ENCODE assay signal across 18 mouse cellular contexts in the genomic region with DNA sequence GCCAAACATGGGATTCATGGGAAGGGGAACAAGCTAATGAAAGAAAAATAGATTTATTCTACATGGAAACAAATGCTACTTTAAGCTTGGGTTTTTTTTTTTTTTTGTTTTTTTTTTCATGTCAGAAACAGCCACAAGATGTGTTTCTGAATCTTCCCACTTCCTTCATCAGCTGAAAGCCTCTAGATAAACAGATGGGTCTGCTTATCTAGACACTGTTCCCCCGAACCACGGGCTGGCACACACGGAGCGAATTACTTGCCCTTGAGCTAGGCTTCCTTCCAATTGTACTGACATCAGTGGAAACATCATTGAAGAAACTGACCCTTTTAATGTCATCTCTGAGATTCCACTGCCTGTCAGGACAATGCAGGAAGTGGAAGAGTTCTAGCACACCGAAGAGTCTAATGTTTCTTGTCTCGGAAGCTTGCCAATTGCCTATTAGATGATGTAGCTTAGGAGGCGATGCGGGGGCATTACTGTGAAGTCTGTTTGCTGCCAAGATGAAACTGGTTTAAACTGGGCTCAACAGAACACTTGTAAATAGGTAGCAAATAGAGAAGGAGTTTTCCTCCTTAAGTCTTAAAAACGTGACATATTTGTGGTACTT. TPM values are rescaled to one million over a fixed set of nuclear protein-coding genes. Genes with fewer than 3 reads are reported as not detected.
A peak's percentile ranks its signal among the peaks of the same experiment; 100 is the strongest.
DNase-seq lines count a peak whose midpoint lies in the region; ATAC-seq and TF ChIP-seq lines count a peak whose summit lies in the region.
"Had no signal": no experiment of that assay in that cellular context is flagged by ENCODE, and none has a peak within 500 bp of the region (broad histone marks: within the 10 kb centered on the region; RNA-seq: fewer than 3 reads in every experiment).

No protein-coding gene starts in this region.

- H3K9me3 ChIP-seq in embryonic facial prominence, embryonic 14.5 days (ENCODE audit: control insufficient read depth, low read length), result no peaks in the 10 kb centered on the region
- no peaks in the 10 kb centered on the region for H3K9me3 ChIP-seq in embryonic facial prominence, embryonic 10.5 days
- no peaks in the 10 kb centered on the region for H3K9me3 ChIP-seq in liver, postnatal 0 days (ENCODE audit: low read length)
- H3K9me3 ChIP-seq: limb, embryonic 15.5 days had no signal

- no peak for TF ChIP-seq POLR2A in brain, embryonic 14.5 days (IDR thresholded peaks at IDR 0.05; ENCODE audit: borderline replicate concordance, extremely low read depth, insufficient read depth, insufficient read length, poor library complexity, severe bottlenecking)

- DNase-seq in embryonic facial prominence, embryonic 14.5 days (ENCODE audit: low spot score), result peak; percentile 58
- no peak for DNase-seq in embryonic facial prominence, embryonic 10.5 days (ENCODE audit: low spot score)
- peak; percentile 46 for DNase-seq in left cerebral cortex, postnatal 25 days (ENCODE audit: low spot score in 2 of 2)
- DNase-seq in left cerebral cortex, adult 18-20 months (ENCODE audit: low spot score in 2 of 2), result no peak
- DNase-seq in brain, embryonic 14.5 days (ENCODE audit: low read depth), result peak; percentile 47
- DNase-seq in liver, postnatal 0 days, result no peak
- DNase-seq in neural tube, embryonic 10.5 days (ENCODE audit: extremely low spot score, low spot score), result no peak
- DNase-seq: adrenal gland, adult 2 months; B cell, adult 2 months; heart, adult 18-20 months; kidney, adult 11 months; kidney, postnatal 36 days; lung, postnatal 14 days; retina, postnatal 1 day had no signal

- whole genome bisulfite sequencing in embryonic facial prominence, embryonic 14.5 days, result 61% methylated on average over 9 of the region's 9 CpGs
- WGBS in embryonic facial prominence, embryonic 10.5 days, result 84% methylated on average over 9 of the region's 9 CpGs
- 60% methylated on average over 9 of the region's 9 CpGs for WGBS in liver, postnatal 0 days (ENCODE audit: insufficient replicate concordance)

- intact Hi-C loops in left cerebral cortex, postnatal 25 days (cut with DNase I), result no loop called here

- H3K4me3 ChIP-seq in embryonic facial prominence, embryonic 14.5 days (ENCODE audit: low read depth, low read length), result no peak overlapping the region
- H3K4me3 ChIP-seq in embryonic facial prominence, embryonic 10.5 days, result no peak overlapping the region
- H3K4me3 ChIP-seq in liver, postnatal 0 days (ENCODE audit: low read depth, low read length), result no peak overlapping the region
- H3K4me3 ChIP-seq: limb, embryonic 15.5 days had no signal

- H3K27ac ChIP-seq in embryonic facial prominence, embryonic 14.5 days (replicated peaks; ENCODE audit: low read depth, low read length), result no peak overlapping the region
- no peak overlapping the region for H3K27ac ChIP-seq in embryonic facial prominence, embryonic 10.5 days (replicated peaks)
- H3K27ac ChIP-seq in liver, postnatal 0 days (ENCODE audit: low read depth), result no peak overlapping the region
- H3K27ac ChIP-seq: hindbrain, embryonic 14.5 days; limb, embryonic 15.5 days had no signal

- ATAC-seq in embryonic facial prominence, embryonic 14.5 days (ENCODE audit: low read depth), result no peak
- ATAC-seq in liver, postnatal 0 days, result no peak
- no peak for ATAC-seq in granulocyte monocyte progenitor cell, adult 5-6 weeks (replicated peaks; ENCODE audit: poor library complexity, severe bottlenecking)

- H3K36me3 ChIP-seq in embryonic facial prominence, embryonic 14.5 days (ENCODE audit: control insufficient read depth, insufficient read depth, low read length), result no peaks in the 10 kb centered on the region
- no peaks in the 10 kb centered on the region for H3K36me3 ChIP-seq in embryonic facial prominence, embryonic 10.5 days (replicated peaks)
- H3K36me3 ChIP-seq in liver, postnatal 0 days (replicated peaks; ENCODE audit: insufficient read depth, low read length), result no peaks in the 10 kb centered on the region
- H3K36me3 ChIP-seq: limb, embryonic 15.5 days had no signal

- H3K4me1 ChIP-seq in embryonic facial prominence, embryonic 14.5 days (ENCODE audit: control insufficient read depth, insufficient read depth, low read length), result no peaks in the 10 kb centered on the region
- H3K4me1 ChIP-seq in embryonic facial prominence, embryonic 10.5 days, result no peaks in the 10 kb centered on the region
- H3K4me1 ChIP-seq in liver, postnatal 0 days (ENCODE audit: insufficient read depth), result no peaks in the 10 kb centered on the region
- H3K4me1 ChIP-seq: limb, embryonic 15.5 days had no signal

- TF ChIP-seq CTCF in brain, embryonic 14.5 days (IDR thresholded peaks at IDR 0.05; ENCODE audit: borderline replicate concordance, extremely low read depth, insufficient read depth, insufficient read length), result no peak
- no peak for TF ChIP-seq CTCF in liver, postnatal 0 days (IDR thresholded peaks at IDR 0.05; ENCODE audit: low read depth)

- peak; percentile 75; the same call in 1 of the 2 replicates for TF ChIP-seq EP300 in liver, postnatal 0 days (IDR thresholded peaks at IDR 0.05; ENCODE audit: low read depth)

- H3K27me3 ChIP-seq in embryonic facial prominence, embryonic 14.5 days (replicated peaks; ENCODE audit: control insufficient read depth, insufficient read depth, low read length), result no peaks in the 10 kb centered on the region; the same call in 1 of the 2 replicates
- H3K27me3 ChIP-seq in embryonic facial prominence, embryonic 10.5 days (replicated peaks; ENCODE audit: low read depth, poor library complexity, severe bottlenecking), result no peaks in the 10 kb centered on the region
- no peaks in the 10 kb centered on the region for H3K27me3 ChIP-seq in liver, postnatal 0 days (ENCODE audit: insufficient read depth, low read length)
- H3K27me3 ChIP-seq: limb, embryonic 15.5 days had no signal

- H3K9ac ChIP-seq in embryonic facial prominence, embryonic 14.5 days (ENCODE audit: low read depth, low read length), result no peak overlapping the region
- H3K9ac ChIP-seq in liver, postnatal 0 days (replicated peaks), result no peak overlapping the region
- H3K9ac ChIP-seq: hindbrain, embryonic 14.5 days; limb, embryonic 15.5 days had no signal

- H3K4me2 ChIP-seq in embryonic facial prominence, embryonic 14.5 days (ENCODE audit: low read depth, low read length), result no peak overlapping the region
- H3K4me2 ChIP-seq in liver, postnatal 0 days (ENCODE audit: low read depth, low read length), result no peak overlapping the region
- H3K4me2 ChIP-seq: hindbrain, embryonic 14.5 days; limb, embryonic 15.5 days; midbrain, embryonic 11.5 days had no signal

RNA-seq across cellular contexts. Expression of a gene that starts 24.9 kb away (rescaled TPM):
- 4.6 and 6.5 TPM in 2 replicates for polyA plus RNA-seq in embryonic facial prominence, embryonic 14.5 days (2014; fragmentation: Nextera tagmentation; extraction: Ambion mirVana)
- polyA plus RNA-seq in embryonic facial prominence, embryonic 10.5 days (2016; fragmentation: Nextera tagmentation; extraction: Ambion mirVana), result 0.91 and 0.96 TPM in 2 replicates
- 100 to 1,000 TPM; 242 to 262 TPM for total RNA-seq in left cerebral cortex, postnatal 25 days (2021)
- total RNA-seq in left cerebral cortex, adult 18-20 months (2021), result 100 to 1,000 TPM; 251 to 264 TPM
- polyA plus RNA-seq in brain, embryonic 14.5 days (2012; rRNA removed), result 1.9 and 2.8 TPM in 2 replicates
- 0.20 and 0.22 TPM in 2 replicates for polyA plus RNA-seq in liver, postnatal 0 days (2015; fragmentation: Nextera tagmentation; extraction: Ambion mirVana)
- not detected in 2 replicates for total RNA-seq in granulocyte monocyte progenitor cell, adult 5-6 weeks (2014; fragmentation: Nextera tagmentation)
- 0.13 TPM in 1 of 2 replicates, not detected in the other for total RNA-seq in granulocyte monocyte progenitor cell, adult 5-6 weeks (2017)

Comparison
In these comparisons a context has a peak if more than half of its experiments do, and no peak if none do; other contexts are left out.
1. DNase-seq: peak in embryonic facial prominence, embryonic 14.5 days (single experiment), left cerebral cortex, postnatal 25 days (2 of 2) and brain, embryonic 14.5 days (single experiment); none in embryonic facial prominence, embryonic 10.5 days (single experiment), left cerebral cortex, adult 18-20 months (0 of 2), liver, postnatal 0 days (single experiment) and neural tube, embryonic 10.5 days (single experiment).